Mouse (Mus musculus): ENCODE measurements at regions not wholly inside any gene's neighbourhood (a gene's known extent, or its start where the extent isn't known, plus 50 kb on each side); places are given as distances from the start of the nearest gene placed in this dataset.
A peak's percentile ranks its signal among the peaks of the same experiment; 100 is the strongest.

DNA sequence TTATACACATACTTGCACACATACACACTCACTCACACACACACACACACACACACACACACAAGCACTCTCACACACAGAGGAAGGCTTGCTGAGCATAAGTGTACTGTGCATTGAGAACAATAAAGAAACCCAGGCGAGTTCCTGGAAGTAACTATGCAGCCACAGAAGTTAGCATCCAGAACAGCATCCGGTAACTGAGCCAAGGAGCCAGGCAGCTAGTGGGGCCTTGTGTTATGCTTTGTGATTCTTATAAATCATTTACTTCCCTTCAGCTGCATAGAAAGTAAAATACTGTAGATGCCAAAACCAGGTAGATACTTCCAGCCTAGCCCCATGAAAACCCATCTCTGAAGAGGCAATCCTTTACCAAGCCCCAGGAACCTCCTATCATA, 75.1 kb upstream of the Mrps9 start:
- no peak for DNase-seq
- TF ChIP-seq CTCF (IDR thresholded peaks at IDR 0.05; ENCODE audit: borderline replicate concordance, insufficient read depth, low read depth, low read length) (no peak), POLR2A (IDR thresholded peaks at IDR 0.05; ENCODE audit: borderline replicate concordance, insufficient read depth, low read length) (no peak)
- Histone ChIP-seq H3K4me1 (ENCODE audit: control insufficient read depth, insufficient read depth, low read length) (0 out of 2 replicates have a peak, but pooled peaks cover 2% of the 10 kb centered on the region), H3K27me3 (ENCODE audit: control insufficient read depth, insufficient read depth, low read length) (no peaks in the 10 kb centered on the region; the same call in 1 of the 2 replicates), H3K4me3 (replicated peaks; ENCODE audit: insufficient read depth, low read depth, low read length) (no peak overlapping the region), H3K27ac (ENCODE audit: insufficient read depth, low read length) (no peak overlapping the region)
- 91% methylated on average over 2 of the region's 2 CpGs for WGBS

DNA sequence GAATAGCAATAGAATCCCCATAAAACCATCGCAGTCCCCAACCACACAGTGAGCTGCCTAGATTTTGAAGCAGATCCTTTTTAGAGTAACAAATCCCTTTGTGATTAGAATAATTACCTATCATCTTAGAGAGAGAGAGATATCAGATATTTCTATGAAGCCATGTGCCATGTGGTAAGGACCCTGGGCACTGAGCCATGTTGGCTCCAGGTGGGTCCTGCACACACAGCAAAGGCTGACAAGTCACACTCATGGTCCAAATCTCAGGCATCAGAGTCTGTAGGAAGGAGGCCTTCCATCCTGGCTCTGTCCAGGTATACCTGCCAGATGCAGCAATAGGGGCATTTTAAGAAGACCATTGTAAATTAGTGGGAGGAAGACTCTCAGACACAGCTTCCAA, 73.6 kb upstream of the Mrps9 start:
- Histone ChIP-seq H3K27ac (ENCODE audit: insufficient read depth, low read length) (no peak overlapping the region), H3K27me3 (ENCODE audit: control insufficient read depth, insufficient read depth, low read length) (no peaks in the 10 kb centered on the region; the same call in 1 of the 2 replicates), H3K4me1 (ENCODE audit: control insufficient read depth, insufficient read depth, low read length) (0 out of 2 replicates have a peak, but pooled peaks cover 2% of the 10 kb centered on the region), H3K4me3 (replicated peaks; ENCODE audit: insufficient read depth, low read depth, low read length) (no peak overlapping the region)
- no peak for DNase-seq
- WGBS, result 60% methylated on average over 1 of the region's 1 CpGs
- TF ChIP-seq CTCF (IDR thresholded peaks at IDR 0.05; ENCODE audit: borderline replicate concordance, insufficient read depth, low read depth, low read length) (no peak), POLR2A (IDR thresholded peaks at IDR 0.05; ENCODE audit: borderline replicate concordance, insufficient read depth, low read length) (no peak)

DNA sequence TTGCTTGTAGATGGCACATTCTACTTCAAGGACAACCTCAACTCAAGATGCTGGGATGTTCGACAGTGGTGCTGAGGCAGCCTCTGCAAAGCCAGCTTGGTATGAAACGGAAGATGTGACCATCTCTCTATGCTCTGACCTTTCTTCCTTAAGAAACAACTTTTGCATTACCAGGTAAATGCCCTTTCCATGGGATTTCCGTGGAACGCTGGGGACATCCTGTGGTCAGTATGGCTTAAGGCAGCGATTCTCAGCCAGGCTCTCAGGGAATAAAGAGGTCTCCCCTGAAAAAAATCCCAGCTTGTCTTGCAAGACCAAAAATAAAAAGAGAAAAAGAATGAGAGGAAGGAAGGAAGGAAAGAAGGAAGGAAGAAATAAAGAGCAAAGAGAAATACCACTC, 71.3 kb upstream of the Mrps9 start:
- Histone ChIP-seq H3K27me3 (ENCODE audit: control insufficient read depth, insufficient read depth, low read length) (no peaks in the 10 kb centered on the region; the same call in 1 of the 2 replicates), H3K27ac (ENCODE audit: insufficient read depth, low read length) (no peak overlapping the region), H3K4me1 (ENCODE audit: control insufficient read depth, insufficient read depth, low read length) (0 out of 2 replicates have a peak, but pooled peaks cover 2% of the 10 kb centered on the region), H3K4me3 (replicated peaks; ENCODE audit: insufficient read depth, low read depth, low read length) (no peak overlapping the region)
- TF ChIP-seq CTCF (IDR thresholded peaks at IDR 0.05; ENCODE audit: borderline replicate concordance, insufficient read depth, low read depth, low read length), result peak; percentile 39; the same call in 1 of the 2 replicates
- TF ChIP-seq POLR2A (IDR thresholded peaks at IDR 0.05; ENCODE audit: borderline replicate concordance, insufficient read depth, low read length), result no peak
- WGBS, result 38% methylated on average over 5 of the region's 5 CpGs
- DNase-seq, result no peak

DNA sequence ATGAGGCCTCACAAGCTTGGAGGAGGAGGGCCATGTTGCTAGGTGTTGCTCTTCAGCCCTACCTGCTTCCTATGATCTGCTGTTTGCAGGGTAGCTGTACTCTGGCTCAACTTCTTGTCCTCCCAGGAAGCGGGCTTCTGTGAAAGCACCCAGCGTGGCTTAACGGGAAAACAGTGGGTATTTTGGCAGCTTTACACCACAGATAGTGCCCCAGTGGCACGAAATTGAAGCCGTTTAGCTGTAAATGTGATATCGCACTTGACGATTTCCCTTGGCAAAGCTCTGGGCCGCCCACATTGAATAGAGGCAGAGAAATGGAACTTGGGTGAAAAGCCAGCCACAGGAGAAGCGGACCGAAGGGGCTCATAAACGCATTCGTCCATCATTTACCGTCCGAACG, 70.8 kb upstream of the Mrps9 start:
- TF ChIP-seq CTCF (IDR thresholded peaks at IDR 0.05; ENCODE audit: borderline replicate concordance, insufficient read depth, low read depth, low read length), result no peak
- TF ChIP-seq POLR2A (IDR thresholded peaks at IDR 0.05; ENCODE audit: borderline replicate concordance, insufficient read depth, low read length), result no peak
- Histone ChIP-seq H3K27ac (ENCODE audit: insufficient read depth, low read length) (no peak overlapping the region), H3K27me3 (ENCODE audit: control insufficient read depth, insufficient read depth, low read length) (no peaks in the 10 kb centered on the region; the same call in 1 of the 2 replicates), H3K4me3 (replicated peaks; ENCODE audit: insufficient read depth, low read depth, low read length) (no peak overlapping the region), H3K4me1 (ENCODE audit: control insufficient read depth, insufficient read depth, low read length) (0 out of 2 replicates have a peak, but pooled peaks cover 2% of the 10 kb centered on the region)
- no peak for DNase-seq
- 6% methylated on average over 15 of the region's 15 CpGs for WGBS

DNA sequence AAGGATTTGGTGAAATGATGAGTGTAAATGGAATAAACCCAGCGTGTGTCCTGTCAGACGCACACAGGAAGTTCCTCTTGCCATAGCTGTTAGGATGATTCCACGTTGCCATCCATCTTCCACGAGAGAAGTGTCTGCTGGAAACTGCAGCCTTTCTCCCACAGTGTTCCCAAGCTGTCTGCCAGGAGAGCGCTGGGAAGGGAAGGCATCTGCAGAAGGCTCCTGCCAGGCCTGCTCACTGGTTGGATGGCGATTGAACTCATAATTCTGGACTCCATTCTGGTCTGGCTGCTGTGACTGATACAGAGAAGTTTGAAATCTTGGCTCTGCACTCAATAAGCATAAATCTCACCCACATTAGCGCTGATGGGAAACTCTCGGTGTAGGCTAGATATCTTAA, 69.5 kb upstream of the Mrps9 start:
- TF ChIP-seq POLR2A (IDR thresholded peaks at IDR 0.05; ENCODE audit: borderline replicate concordance, insufficient read depth, low read length) (no peak), CTCF (IDR thresholded peaks at IDR 0.05; ENCODE audit: borderline replicate concordance, insufficient read depth, low read depth, low read length) (no peak)
- H3K4me1 ChIP-seq (ENCODE audit: control insufficient read depth, insufficient read depth, low read length), result 0 out of 2 replicates have a peak, but pooled peaks cover 2% of the 10 kb centered on the region
- H3K4me3 ChIP-seq (replicated peaks; ENCODE audit: insufficient read depth, low read depth, low read length), result no peak overlapping the region
- no peak for DNase-seq
- H3K27ac ChIP-seq (ENCODE audit: insufficient read depth, low read length), result no peak overlapping the region
- WGBS, result 16% methylated on average over 8 of the region's 8 CpGs
- no peaks in the 10 kb centered on the region; the same call in 1 of the 2 replicates for H3K27me3 ChIP-seq (ENCODE audit: control insufficient read depth, insufficient read depth, low read length)

DNA sequence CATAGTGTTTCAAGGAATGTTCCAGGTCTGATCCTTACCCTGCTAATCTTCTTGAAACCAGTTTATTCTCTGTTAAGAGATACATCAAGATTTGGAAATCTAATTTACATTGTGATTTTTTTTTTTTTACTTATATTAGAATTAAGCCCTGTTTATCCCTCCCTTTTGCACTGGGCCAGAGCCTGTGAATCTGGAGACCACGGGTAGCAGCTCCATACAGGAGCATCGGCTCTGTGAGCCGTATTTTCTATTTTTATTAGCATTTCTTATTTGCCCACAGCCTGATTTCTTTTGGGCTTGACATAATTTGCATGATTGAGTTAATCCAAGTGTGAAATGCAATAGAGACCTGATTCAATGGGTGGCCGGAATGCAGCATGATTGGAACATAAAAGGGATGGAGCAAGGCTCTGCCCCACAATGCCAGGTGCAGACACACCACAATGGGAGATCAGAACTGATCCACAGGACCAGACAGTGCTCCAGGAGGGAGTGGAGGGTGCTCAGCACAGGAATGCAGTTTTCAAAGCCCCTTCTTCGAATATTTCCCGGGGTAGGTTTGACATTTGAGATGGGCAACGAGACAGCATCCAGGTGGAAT, 67.9 kb upstream of the Mrps9 start:
- Histone ChIP-seq H3K27me3 (ENCODE audit: control insufficient read depth, insufficient read depth, low read length) (no peaks in the 10 kb centered on the region; the same call in 1 of the 2 replicates), H3K4me3 (replicated peaks; ENCODE audit: insufficient read depth, low read depth, low read length) (no peak overlapping the region), H3K4me1 (ENCODE audit: control insufficient read depth, insufficient read depth, low read length) (0 out of 2 replicates have a peak, but pooled peaks cover 2% of the 10 kb centered on the region), H3K27ac (ENCODE audit: insufficient read depth, low read length) (no peak overlapping the region)
- DNase-seq, result no peak
- WGBS, result 59% methylated on average over 7 of the region's 7 CpGs
- no peak for TF ChIP-seq POLR2A (IDR thresholded peaks at IDR 0.05; ENCODE audit: borderline replicate concordance, insufficient read depth, low read length)
- no peak for TF ChIP-seq CTCF (IDR thresholded peaks at IDR 0.05; ENCODE audit: borderline replicate concordance, insufficient read depth, low read depth, low read length)

- no peaks in the 10 kb centered on the region for H3K4me1 ChIP-seq (ENCODE audit: control insufficient read depth, insufficient read depth, low read length)
- no peak for DNase-seq
- TF ChIP-seq CTCF (IDR thresholded peaks at IDR 0.05; ENCODE audit: borderline replicate concordance, insufficient read depth, low read depth, low read length) (no peak), POLR2A (IDR thresholded peaks at IDR 0.05; ENCODE audit: borderline replicate concordance, insufficient read depth, low read length) (no peak)
- WGBS, result 68% methylated on average over 7 of the region's 7 CpGs
- H3K27ac ChIP-seq (ENCODE audit: insufficient read depth, low read length), result no peak overlapping the region
- no peak overlapping the region for H3K4me3 ChIP-seq (replicated peaks; ENCODE audit: insufficient read depth, low read depth, low read length)
- no peaks in the 10 kb centered on the region for H3K27me3 ChIP-seq (ENCODE audit: control insufficient read depth, insufficient read depth, low read length)
Observed at GRCm38 (mm10) chr1:42787240-42787639, 63.8 kb upstream of the Mrps9 start.

GRCm38 (mm10) chr1:42788413-42788812, 62.6 kb upstream of the Mrps9 start:
- 78% methylated on average over 6 of the region's 6 CpGs for WGBS
- Histone ChIP-seq H3K27me3 (ENCODE audit: control insufficient read depth, insufficient read depth, low read length) (no peaks in the 10 kb centered on the region), H3K4me3 (replicated peaks; ENCODE audit: insufficient read depth, low read depth, low read length) (no peak overlapping the region), H3K27ac (ENCODE audit: insufficient read depth, low read length) (no peak overlapping the region), H3K4me1 (ENCODE audit: control insufficient read depth, insufficient read depth, low read length) (no peaks in the 10 kb centered on the region)
- no peak for TF ChIP-seq CTCF (IDR thresholded peaks at IDR 0.05; ENCODE audit: borderline replicate concordance, insufficient read depth, low read depth, low read length)
- no peak for TF ChIP-seq POLR2A (IDR thresholded peaks at IDR 0.05; ENCODE audit: borderline replicate concordance, insufficient read depth, low read length)
- DNase-seq, result no peak

All from cerebellum, adult 2 months (tissue).